Mouse (Mus musculus) lung, postnatal 0 days (tissue): ENCODE measurements around the gene Ankrd1.

ENCODE experiments used
- CTCF ChIP-seq: IDR thresholded peaks from 2 replicates; pipeline ENCODE4 v1.5.1; 2016; ENCODE audit warnings: antibody characterized with exemption, mild to moderate bottlenecking
- EP300 ChIP-seq: IDR thresholded peaks from 2 replicates; pipeline ENCODE4 v1.6.1; 2016; ENCODE audit warnings: antibody characterized with exemption, mild to moderate bottlenecking, control low read depth

GRCm38 (mm10) chr19:36129213-36129612 lies 9.3 kb upstream of the Ankrd1 start:
- no peak for TF ChIP-seq CTCF
- TF ChIP-seq EP300: no peak; the same call in 1 of the 2 replicates
